Mouse (Mus musculus) limb, embryonic 14.5 days (tissue): Measurements from ENCODE around the gene Zfp810. TPM values are rescaled to one million over a fixed set of nuclear protein-coding genes. Genes with fewer than 3 reads are reported as not detected.

Experiments
- ATAC-seq: fragments of 200-750 bp; cut with Nextera tagmentation; 2 replicates; pipeline ENCODE4 v1.8.0; 2017; ENCODE audit warnings: low read depth, moderate number of reproducible peaks, moderate TSS enrichment; ENCODE audit not compliant: low FRiP score
- DNase-seq: peaks from one replicate; pipeline ENCODE4 v3.0.0-alpha.2; 2015; ENCODE audit warnings: low spot score
- H3K27ac ChIP-seq: fragments of 300-500 bp; sonication (generic); replicated peaks from 2 replicates; pipeline ENCODE4 v1.5.1; 2014; ENCODE audit warnings: low read depth, mild to moderate bottlenecking, low read length, moderate library complexity, mixed read lengths
- H3K27me3 ChIP-seq: fragments of 300-500 bp; sonication (generic); 2 replicates; pipeline ENCODE4 v1.6.1; 2014; ENCODE audit warnings: low read length, mixed read lengths; ENCODE audit not compliant: control insufficient read depth, insufficient read depth
- H3K36me3 ChIP-seq: fragments of 300-500 bp; sonication (generic); 2 replicates; pipeline ENCODE4 v1.6.1; 2014; ENCODE audit warnings: mild to moderate bottlenecking, low read length, moderate library complexity, mixed read lengths; ENCODE audit not compliant: control insufficient read depth, insufficient read depth
- H3K4me1 ChIP-seq: fragments of 300-500 bp; sonication (generic); 2 replicates; pipeline ENCODE4 v1.6.1; 2014; ENCODE audit warnings: antibody characterized with exemption, low read length, mixed read lengths; ENCODE audit not compliant: control insufficient read depth, insufficient read depth
- H3K4me2 ChIP-seq: fragments of 300-500 bp; sonication (generic); replicated peaks from 2 replicates; pipeline ENCODE4 v1.6.1; 2014; ENCODE audit warnings: low read depth, mild to moderate bottlenecking, low read length, moderate library complexity; ENCODE audit not compliant: severe bottlenecking
- H3K4me3 ChIP-seq: fragments of 300-500 bp; sonication (generic); replicated peaks from 2 replicates; pipeline ENCODE4 v1.5.1; 2014; ENCODE audit warnings: low read length
- H3K9ac ChIP-seq: fragments of 300-500 bp; sonication (generic); 2 replicates; pipeline ENCODE4 v1.6.1; 2014; ENCODE audit warnings: mild to moderate bottlenecking, low read depth, low read length, moderate library complexity; ENCODE audit not compliant: severe bottlenecking
- H3K9me3 ChIP-seq: fragments of 300-500 bp; sonication (generic); 2 replicates; pipeline ENCODE4 v1.6.1; 2016; ENCODE audit warnings: low read length; ENCODE audit not compliant: control insufficient read depth
- POLR2A ChIP-seq: fragments of 200-500 bp; IDR thresholded peaks from 2 replicates; pipeline ENCODE4 v1.8.0; 2012; ENCODE audit warnings: inconsistent platforms, mild to moderate bottlenecking, moderate library complexity, borderline replicate concordance; ENCODE audit not compliant: insufficient read depth, insufficient read length; ENCODE audit errors: extremely low read depth
- WGBS: fragments of 180-500 bp; shearing (Covaris S2); extraction: QIAGEN DNeasy Blood & Tissue Kit; methylation state at CpG from one replicate; pipeline ENCODE4 v1.1.7; 2014; 5-methylcytosine and 5-hydroxymethylcytosine counted together
- polyA plus RNA-seq, 2 experiments: library from polyadenylated mRNA; depleted of rRNA in 1 of 2; stranded (reverse) in 1 of 2; unstranded in 1 of 2; fragments of >200 nt; fragmentation: Nextera tagmentation in 1 of 2; extraction: Ambion mirVana in 1 of 2; gene quantifications; 2 replicates each; pipeline versions ENCODE4 v1.2.1 to v1.2.3; 2012 to 2014

Gene Zfp810
- polyA plus RNA-seq, 2 experiments, result 19.3 to 21.2 TPM

DNA sequence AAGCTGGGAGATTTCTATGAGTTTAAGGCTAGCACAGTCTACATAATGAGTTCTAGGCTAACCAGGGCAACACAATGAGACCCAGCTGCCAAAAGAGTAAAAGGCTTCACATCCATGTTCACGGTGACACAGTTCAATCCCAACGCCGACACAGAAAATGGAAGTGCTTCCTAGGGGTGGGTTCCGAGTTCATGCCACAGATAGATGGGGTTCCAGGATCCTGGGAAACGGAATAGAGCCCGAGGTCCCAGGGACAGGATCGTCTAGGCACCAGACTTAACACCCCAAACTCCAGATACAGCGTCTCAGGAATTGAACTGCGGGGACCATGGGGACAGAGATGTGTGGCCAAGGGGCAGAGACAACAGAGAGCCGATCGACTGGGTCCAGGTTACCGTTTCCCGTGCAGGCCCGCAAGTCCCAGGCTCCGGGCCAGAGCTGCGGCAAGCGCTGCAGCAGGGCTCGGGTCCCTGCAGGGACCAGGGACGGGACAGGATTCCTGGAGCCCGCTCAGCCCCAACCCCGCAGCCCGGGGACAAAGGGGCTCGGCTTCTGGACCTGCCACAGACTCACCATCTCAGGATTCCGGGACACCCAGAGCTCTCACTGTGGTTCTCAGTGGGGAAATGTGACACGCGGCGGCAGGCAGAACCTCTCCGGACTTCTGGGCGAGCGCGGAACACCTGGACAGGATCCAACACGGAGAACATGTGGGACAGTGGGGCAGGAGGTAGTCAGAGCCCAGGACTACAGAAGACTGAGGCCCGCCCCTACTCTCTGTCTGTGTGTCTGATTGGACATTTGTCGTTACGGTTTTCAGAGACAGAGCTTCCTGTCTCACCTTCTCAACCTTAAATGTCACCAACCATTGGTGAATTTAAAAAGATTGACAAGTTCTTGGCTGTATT lies 48.0 kb downstream of the Zfp810 start, which contains the start of gene Zfp599:
Gene Zfp599 (minus strand): TSS at position 712 of the 908 bp plus-strand sequence.
- ATAC-seq (peak; percentile 96), DNase-seq (peak; percentile 87)
- Histone ChIP-seq H3K4me3 (peak within 1 kb of the TSS; percentile 68), H3K9ac (peak within 1 kb of the TSS; percentile 83), H3K36me3 (peaks cover 25% of the 10 kb centered on the region), H3K9me3 (peaks cover 13% of the 10 kb centered on the region), H3K27ac (peak within 1 kb of the TSS; percentile 55), H3K4me2 (peak within 1 kb of the TSS; percentile 63), H3K4me1 (no peaks in the 10 kb centered on the region), H3K27me3 (no peaks in the 10 kb centered on the region)
- peak; percentile 42; the same call in 1 of the 2 replicates for TF ChIP-seq POLR2A
- under 1% methylated on average over 34 of the region's 35 CpGs for WGBS

DNA sequence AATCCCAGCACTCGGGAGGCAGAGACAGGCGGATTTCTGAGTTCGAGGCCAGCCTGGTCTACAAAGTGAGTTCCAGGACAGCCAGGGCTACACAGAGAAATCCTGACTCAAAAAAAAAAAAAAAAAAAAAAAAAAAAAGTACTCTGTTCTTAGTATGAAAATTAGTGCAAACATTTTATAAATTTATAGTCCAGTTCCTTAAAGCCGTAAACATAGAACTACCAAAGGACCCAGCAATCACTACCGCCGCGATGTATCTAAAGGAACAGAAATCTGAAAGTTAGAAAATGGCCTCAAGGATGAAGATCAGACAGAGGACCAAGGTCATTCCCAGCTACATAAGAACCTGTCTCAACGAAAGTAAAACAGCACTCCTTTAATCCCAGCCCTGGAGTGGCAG lies 48.7 kb downstream of the Zfp810 start:
- peak overlapping the region; percentile 68 for H3K4me3 ChIP-seq
- DNase-seq (no peak), ATAC-seq (no peak)
- H3K27ac ChIP-seq, result no peak overlapping the region
- no peak for TF ChIP-seq POLR2A
- H3K4me2 ChIP-seq, result peak overlapping the region; percentile 63
- no peaks in the 10 kb centered on the region for H3K4me1 ChIP-seq
- H3K9ac ChIP-seq, result peak overlapping the region; percentile 83
- H3K9me3 ChIP-seq, result peaks cover 16% of the 10 kb centered on the region
- 79% methylated on average over 8 of the region's 8 CpGs for WGBS
- H3K27me3 ChIP-seq, result no peaks in the 10 kb centered on the region
- peaks cover 31% of the 10 kb centered on the region for H3K36me3 ChIP-seq

DNA sequence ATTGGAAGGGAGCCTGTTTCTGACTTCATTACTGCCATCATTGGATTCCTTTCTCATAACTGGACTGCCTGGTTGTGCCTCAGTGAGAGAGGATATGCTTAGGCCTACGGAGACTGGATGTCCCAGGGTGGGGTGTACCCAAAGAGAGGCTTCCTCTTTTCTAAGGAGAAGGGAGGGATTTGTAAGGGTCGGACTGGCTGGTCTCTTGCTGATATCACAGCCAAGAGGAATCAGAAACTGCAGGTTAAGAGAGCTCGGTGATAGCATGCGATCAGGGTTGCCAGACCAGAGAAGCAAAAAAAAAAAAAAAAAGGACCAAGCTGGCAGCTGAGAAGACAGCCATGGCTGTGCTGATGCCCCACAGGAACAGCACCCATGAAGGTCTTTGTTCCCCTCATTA lies 50.9 kb downstream of the Zfp810 start:
- H3K27ac ChIP-seq, result no peak overlapping the region
- H3K4me3 ChIP-seq, result no peak overlapping the region
- no peaks in the 10 kb centered on the region for H3K27me3 ChIP-seq
- no peaks in the 10 kb centered on the region for H3K4me1 ChIP-seq
- WGBS, result 94% methylated on average over 4 of the region's 4 CpGs
- H3K4me2 ChIP-seq, result no peak overlapping the region
- TF ChIP-seq POLR2A, result no peak
- DNase-seq (no peak), ATAC-seq (no peak)
- peaks cover 50% of the 10 kb centered on the region for H3K36me3 ChIP-seq
- H3K9ac ChIP-seq, result no peak overlapping the region
- H3K9me3 ChIP-seq, result peaks cover 16% of the 10 kb centered on the region

DNA sequence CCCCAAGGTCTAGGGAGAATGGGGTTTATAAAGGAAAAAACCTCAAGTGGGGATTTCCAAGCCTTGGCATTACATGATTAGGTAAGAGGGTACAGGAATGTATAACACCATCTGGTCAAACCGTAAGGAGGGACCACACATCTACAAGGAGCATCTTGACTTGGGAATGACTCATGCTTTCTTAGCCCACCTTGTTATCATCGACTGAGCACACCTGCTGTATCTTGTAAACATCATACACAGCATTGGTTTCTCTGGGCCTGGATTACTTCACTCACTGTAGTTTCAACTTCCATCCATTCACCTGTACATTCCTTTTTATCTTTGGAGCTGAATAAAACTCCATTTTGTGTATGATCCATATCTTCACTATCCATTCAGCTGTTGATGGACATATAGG lies 63.2 kb downstream of the Zfp810 start:
- no peak for DNase-seq
- H3K27ac ChIP-seq, result no peak overlapping the region
- H3K9me3 ChIP-seq, result peaks cover 34% of the 10 kb centered on the region
- no peak overlapping the region for H3K4me2 ChIP-seq
- WGBS, result 89% methylated on average over 2 of the region's 2 CpGs
- no peak overlapping the region for H3K9ac ChIP-seq
- no peak for TF ChIP-seq POLR2A
- H3K27me3 ChIP-seq, result no peaks in the 10 kb centered on the region
- H3K4me3 ChIP-seq, result no peak overlapping the region
- peaks cover 74% of the 10 kb centered on the region for H3K36me3 ChIP-seq
- no peaks in the 10 kb centered on the region for H3K4me1 ChIP-seq
- no peak for ATAC-seq

DNA sequence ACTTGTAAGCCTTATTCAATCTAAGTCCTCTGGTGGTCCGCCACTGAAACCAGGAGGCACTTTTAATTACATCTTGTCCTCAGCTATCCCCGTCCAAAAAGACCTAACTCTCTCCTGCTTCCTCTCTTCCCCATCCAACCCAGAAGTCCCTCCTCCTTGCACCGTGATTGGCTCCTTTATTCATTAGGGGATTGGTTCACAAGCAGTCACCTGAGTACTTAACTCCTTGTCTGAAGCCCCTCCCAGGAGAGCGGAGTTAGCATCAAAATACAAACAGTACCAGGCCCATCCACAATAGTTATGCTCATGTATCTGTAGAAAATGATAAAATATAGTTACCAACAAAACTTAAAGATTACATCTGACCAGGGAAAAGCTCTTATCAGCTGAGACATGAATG lies 67.4 kb downstream of the Zfp810 start:
- WGBS, result 93% methylated on average over 4 of the region's 4 CpGs
- no peak for ATAC-seq
- Histone ChIP-seq H3K27ac (no peak overlapping the region), H3K4me3 (no peak overlapping the region), H3K9ac (no peak overlapping the region), H3K27me3 (no peaks in the 10 kb centered on the region), H3K4me2 (no peak overlapping the region), H3K4me1 (no peaks in the 10 kb centered on the region), H3K36me3 (peaks cover 76% of the 10 kb centered on the region), H3K9me3 (0 out of 2 replicates have a peak, but pooled peaks cover 7% of the 10 kb centered on the region)
- TF ChIP-seq POLR2A, result no peak
- no peak for DNase-seq
